Mouse (Mus musculus): ENCODE results near the gene Ptprm.

DNA sequence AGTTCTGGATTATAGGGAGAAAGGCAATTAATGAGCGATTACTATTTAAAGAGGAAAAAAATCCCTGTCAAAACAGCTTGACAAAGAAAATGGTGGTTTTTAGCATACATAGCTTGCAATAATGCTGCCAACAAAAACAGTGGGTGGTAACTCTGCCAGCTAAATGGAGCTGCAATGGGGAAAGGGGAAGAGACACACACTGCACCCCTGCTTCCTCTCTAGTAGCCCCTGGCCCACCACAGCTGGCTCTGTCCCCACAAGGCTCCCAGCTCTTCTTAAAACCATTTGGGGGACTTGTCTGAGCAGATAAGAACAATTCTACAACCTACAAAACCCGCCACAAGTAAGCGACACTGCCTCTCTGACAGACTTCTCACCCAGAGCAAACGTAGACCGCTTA lies 145.7 kb downstream of the Ptprm start:
- TF ChIP-seq CTCF (IDR thresholded peaks at IDR 0.05; ENCODE audit: insufficient read depth, low read depth, low read length) (no peak), POLR2A (IDR thresholded peaks at IDR 0.05; ENCODE audit: insufficient read depth, low read depth, low read length) (no peak)
